Mouse (Mus musculus) embryonic facial prominence, embryonic 15.5 days (tissue): ENCODE data around the gene Mid1. TPM values are rescaled to one million over a fixed set of nuclear protein-coding genes. Genes with fewer than 3 reads are reported as not detected.
"Not testable (repeated sequence)": the region's sequence is repeated elsewhere in the genome, so short reads cannot be mapped to it uniquely, and the experiment has no call there.

ENCODE experiments used
- ATAC-seq: fragments of 200-750 bp; cut with Nextera tagmentation; 2 replicates; pipeline ENCODE4 v1.8.0; 2017; ENCODE audit warnings: low read depth, moderate TSS enrichment; ENCODE audit not compliant: insufficient number of reproducible peaks, low FRiP score, low TSS enrichment
- H3K27ac ChIP-seq: fragments of 300-500 bp; sonication (generic); replicated peaks from 2 replicates; pipeline ENCODE4 v1.5.1; 2015; ENCODE audit warnings: mild to moderate bottlenecking, inconsistent platforms
- H3K27me3 ChIP-seq: fragments of 300-500 bp; sonication (generic); 2 replicates; pipeline ENCODE4 v1.6.1; 2015; ENCODE audit warnings: inconsistent platforms
- H3K36me3 ChIP-seq: fragments of 300-500 bp; sonication (generic); 2 replicates; pipeline ENCODE4 v1.6.1; 2015; ENCODE audit warnings: mild to moderate bottlenecking, inconsistent platforms
- H3K4me1 ChIP-seq: fragments of 300-500 bp; sonication (generic); 2 replicates; pipeline ENCODE4 v1.6.1; 2015; ENCODE audit warnings: inconsistent platforms
- H3K4me2 ChIP-seq: fragments of 300-500 bp; sonication (generic); replicated peaks from 2 replicates; pipeline ENCODE4 v1.6.1; 2015; ENCODE audit warnings: mild to moderate bottlenecking, inconsistent platforms
- H3K4me3 ChIP-seq: fragments of 300-500 bp; sonication (generic); replicated peaks from 2 replicates; pipeline ENCODE4 v1.5.1; 2015; ENCODE audit warnings: mild to moderate bottlenecking, inconsistent platforms
- H3K9ac ChIP-seq: fragments of 300-500 bp; sonication (generic); 2 replicates; pipeline ENCODE4 v1.6.1; 2015; ENCODE audit warnings: inconsistent platforms
- H3K9me3 ChIP-seq: fragments of 300-500 bp; sonication (generic); replicated peaks from 2 replicates; pipeline ENCODE4 v1.6.1; 2016; ENCODE audit warnings: inconsistent platforms
- WGBS: fragments of 180-500 bp; shearing (Covaris S2); methylation state at CpG from one replicate; pipeline ENCODE4 v1.1.7; 2015; 5-methylcytosine and 5-hydroxymethylcytosine counted together
- polyA plus RNA-seq: library from polyadenylated mRNA; unstranded; fragments of >200 nt; fragmentation: Nextera tagmentation; extraction: Ambion mirVana; gene quantifications from 2 replicates; pipeline ENCODE4 v1.2.1, GENCODE M21; 2015

Gene Mid1
- polyA plus RNA-seq, 1 experiment from 2014 or later, result 9.8 TPM

- not testable (repeated sequence) for ATAC-seq, H3K27ac ChIP-seq, H3K4me2 ChIP-seq, H3K9me3 ChIP-seq, H3K27me3 ChIP-seq, H3K36me3 ChIP-seq, H3K4me3 ChIP-seq, H3K9ac ChIP-seq, H3K4me1 ChIP-seq
- WGBS, result 27% methylated on average over 1 of the region's 1 CpGs
These were observed 318.5 kb downstream of the Mid1 start for GRCm38 (mm10) chrX:170003536-170003935.

DNA sequence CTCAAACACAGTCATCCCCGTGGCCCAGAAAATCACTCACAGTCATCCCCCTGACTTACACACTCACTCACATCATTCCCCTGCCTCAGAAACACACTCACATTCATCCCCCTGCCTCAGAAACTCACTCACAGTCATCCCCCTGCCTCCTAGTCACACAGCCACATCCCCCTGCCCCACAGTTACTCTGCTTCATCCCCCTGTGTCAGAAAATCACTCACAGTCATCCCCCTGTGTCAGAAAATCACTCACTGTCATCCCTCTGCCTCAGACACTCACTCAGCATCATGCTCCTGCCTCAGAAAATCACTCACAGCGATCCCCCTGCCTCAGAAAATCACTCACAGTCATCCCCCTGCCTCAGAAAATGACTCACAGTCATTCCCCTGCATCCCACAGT is 319.2 kb downstream of the Mid1 start:
- not testable (repeated sequence) for H3K27ac ChIP-seq, H3K36me3 ChIP-seq, H3K27me3 ChIP-seq, H3K4me3 ChIP-seq, H3K4me1 ChIP-seq, ATAC-seq, H3K9ac ChIP-seq, H3K4me2 ChIP-seq
- H3K9me3 ChIP-seq, result peaks cover 11% of the 10 kb centered on the region
- 41% methylated on average over 2 of the region's 2 CpGs for WGBS

GRCm38 (mm10) chrX:170004793-170005192 is 319.8 kb downstream of the Mid1 start:
- not testable (repeated sequence) for H3K4me2 ChIP-seq, H3K4me3 ChIP-seq, H3K4me1 ChIP-seq, H3K27me3 ChIP-seq, H3K36me3 ChIP-seq, ATAC-seq, H3K9ac ChIP-seq, H3K27ac ChIP-seq
- WGBS, result 25% methylated on average over 5 of the region's 5 CpGs
- peaks cover 16% of the 10 kb centered on the region for H3K9me3 ChIP-seq

GRCm38 (mm10) chrX:170005194-170005593 is 320.2 kb downstream of the Mid1 start:
- not testable (repeated sequence) for H3K27me3 ChIP-seq, H3K4me2 ChIP-seq, H3K27ac ChIP-seq, H3K4me1 ChIP-seq, H3K36me3 ChIP-seq, H3K9ac ChIP-seq, ATAC-seq, H3K4me3 ChIP-seq
- 19% methylated on average over 13 of the region's 13 CpGs for WGBS
- H3K9me3 ChIP-seq, result peaks cover 17% of the 10 kb centered on the region

- whole genome bisulfite sequencing, result 47% methylated on average over 1 of the region's 1 CpGs
- H3K4me2 ChIP-seq, H3K9ac ChIP-seq, H3K27ac ChIP-seq, H3K4me3 ChIP-seq, H3K36me3 ChIP-seq, H3K27me3 ChIP-seq, ATAC-seq, H3K4me1 ChIP-seq: not testable (repeated sequence)
- H3K9me3 ChIP-seq, result peaks cover 19% of the 10 kb centered on the region
These were observed 320.8 kb downstream of the Mid1 start for GRCm38 (mm10) chrX:170005695-170006297.

DNA sequence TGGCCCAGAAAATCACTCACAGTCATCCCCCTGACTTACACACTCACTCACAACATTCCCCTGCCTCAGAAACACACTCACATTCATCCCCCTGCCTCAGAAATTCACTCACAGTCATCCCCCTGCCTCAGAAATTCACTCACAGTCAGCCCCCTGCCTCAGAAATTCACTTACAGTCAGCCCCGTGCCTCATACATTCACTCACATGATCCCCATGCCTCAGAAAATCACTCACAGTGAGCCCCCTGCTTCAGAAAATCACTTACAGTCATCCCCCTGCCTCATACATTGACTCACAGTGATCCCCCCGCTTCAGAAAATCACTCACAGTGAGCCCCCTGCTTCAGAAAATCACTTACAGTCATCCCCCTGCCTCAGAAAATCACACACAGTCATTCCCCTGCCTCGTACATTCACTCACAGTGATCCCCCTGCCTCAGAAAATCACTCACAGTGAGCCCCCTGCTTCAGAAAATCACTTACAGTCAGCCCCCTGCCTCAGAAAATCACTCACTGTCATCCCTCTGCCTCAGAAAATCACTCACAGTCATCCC is 321.8 kb downstream of the Mid1 start:
- not testable (repeated sequence) for H3K27ac ChIP-seq, H3K27me3 ChIP-seq, H3K4me2 ChIP-seq, ATAC-seq, H3K36me3 ChIP-seq, H3K9ac ChIP-seq, H3K4me3 ChIP-seq, H3K4me1 ChIP-seq
- H3K9me3 ChIP-seq, result peaks cover 22% of the 10 kb centered on the region
- 45% methylated on average over 3 of the region's 3 CpGs for WGBS

- not testable (repeated sequence) for H3K4me1 ChIP-seq, H3K9ac ChIP-seq, H3K36me3 ChIP-seq, H3K27me3 ChIP-seq, H3K4me3 ChIP-seq, H3K27ac ChIP-seq, ATAC-seq, H3K4me2 ChIP-seq
- 46% methylated on average over 2 of the region's 2 CpGs for WGBS
- H3K9me3 ChIP-seq, result peaks cover 22% of the 10 kb centered on the region
These were observed 322.6 kb downstream of the Mid1 start for GRCm38 (mm10) chrX:170007375-170008178.

DNA sequence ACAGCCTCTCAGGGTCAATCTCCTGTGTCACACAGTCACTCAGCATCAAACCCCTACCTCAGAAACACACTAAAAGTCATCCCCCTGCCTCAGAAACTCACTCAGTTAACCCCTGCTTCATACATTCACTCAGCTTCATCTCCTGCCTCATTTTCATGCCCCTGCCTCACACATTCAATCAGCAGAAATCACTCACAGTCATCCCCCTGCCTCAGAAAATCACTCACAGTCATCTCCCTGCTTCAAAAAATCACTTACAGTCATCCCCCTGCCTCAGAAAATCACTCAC is 323.1 kb downstream of the Mid1 start:
- H3K27me3 ChIP-seq, H3K27ac ChIP-seq, H3K9ac ChIP-seq, H3K4me1 ChIP-seq, ATAC-seq, H3K36me3 ChIP-seq, H3K4me2 ChIP-seq, H3K4me3 ChIP-seq: not testable (repeated sequence)
- H3K9me3 ChIP-seq, result peaks cover 22% of the 10 kb centered on the region

GRCm38 (mm10) chrX:170008584-170008983 is 323.6 kb downstream of the Mid1 start:
- not testable (repeated sequence) for H3K9ac ChIP-seq, H3K27me3 ChIP-seq, ATAC-seq, H3K4me3 ChIP-seq, H3K27ac ChIP-seq, H3K4me2 ChIP-seq, H3K4me1 ChIP-seq, H3K36me3 ChIP-seq
- 29% methylated on average over 3 of the region's 3 CpGs for WGBS
- H3K9me3 ChIP-seq, result peaks cover 22% of the 10 kb centered on the region

DNA sequence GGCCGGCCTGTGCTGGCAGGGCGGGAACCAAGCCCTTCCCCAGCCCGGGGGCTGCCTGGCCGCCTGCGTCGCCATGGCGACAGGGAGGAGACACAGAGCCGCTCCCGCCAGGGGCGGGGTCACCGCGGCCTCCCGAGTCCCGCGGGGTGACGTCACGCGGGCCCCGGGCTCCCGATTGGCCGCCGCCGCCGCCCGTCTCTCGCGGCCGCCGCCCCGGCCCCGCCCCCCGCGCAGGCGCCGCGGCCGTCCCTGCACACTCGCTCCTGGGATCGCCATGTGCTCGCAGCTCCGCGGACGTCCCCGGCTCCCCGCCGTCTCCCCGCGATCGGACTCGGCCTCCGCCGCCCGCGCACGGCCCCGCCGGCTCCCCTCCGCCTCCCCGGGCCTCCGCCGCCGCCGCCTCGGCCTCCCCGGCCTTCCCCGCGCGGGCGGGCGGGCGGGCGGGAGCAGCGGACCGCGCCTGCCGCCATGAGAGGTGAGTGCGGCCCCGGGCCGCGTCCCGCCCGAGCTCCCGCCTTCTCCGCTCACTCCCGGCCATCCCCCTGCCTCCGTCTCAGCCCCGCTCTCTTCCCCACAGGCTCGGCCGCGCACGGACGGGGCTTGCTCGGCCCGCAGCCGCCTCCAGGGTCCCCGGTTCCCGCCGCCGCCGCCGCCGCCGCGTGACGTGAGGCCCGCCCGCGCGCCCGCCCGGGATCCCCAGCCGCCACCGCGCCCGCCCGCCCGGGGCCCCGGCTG is 324.2 kb downstream of the Mid1 start, which contains the start of gene Gm21887:
Gene Gm21887, plus strand, starts transcription at position 644 of the 735 bp plus-strand sequence.
- Histone ChIP-seq H3K27ac (peak within 1 kb of the TSS; percentile 69), H3K4me2 (0 out of 2 replicates have a peak within 1 kb of the TSS, but pooled peaks have one; percentile 0), H3K4me3 (peak within 1 kb of the TSS; percentile 48), H3K9ac (peak within 1 kb of the TSS; percentile 44), H3K9me3 (peaks cover 22% of the 10 kb centered on the region)
- 63% methylated on average over 117 of the region's 118 CpGs for WGBS
- not testable (repeated sequence) for H3K27me3 ChIP-seq, H3K36me3 ChIP-seq, H3K4me1 ChIP-seq
- ATAC-seq, result peak; percentile 87

DNA sequence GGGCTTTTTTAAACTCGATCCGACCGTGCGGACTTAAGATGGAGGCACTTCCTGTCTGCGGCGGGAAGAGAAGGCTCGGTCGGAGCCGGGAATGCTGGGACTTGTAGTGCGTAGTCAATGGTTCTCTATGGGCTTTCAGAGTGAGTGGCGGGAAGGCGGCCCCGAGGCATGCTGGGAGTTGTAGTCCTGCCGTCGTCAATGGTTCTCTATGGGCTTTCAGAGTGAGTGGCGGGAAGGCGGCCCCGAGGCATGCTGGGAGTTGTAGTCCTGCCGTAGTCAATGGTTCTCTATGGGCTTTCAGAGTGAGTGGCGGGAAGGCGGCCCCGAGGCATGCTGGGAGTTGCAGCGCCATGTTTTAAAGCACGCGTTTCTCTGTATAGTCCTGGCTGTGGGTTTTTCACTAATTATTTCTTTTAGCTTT is 324.8 kb downstream of the Mid1 start:
- whole genome bisulfite sequencing, result 52% methylated on average over 25 of the region's 25 CpGs
- peak overlapping the region; percentile 44 for H3K9ac ChIP-seq
- not testable (repeated sequence) for H3K27me3 ChIP-seq, H3K36me3 ChIP-seq, H3K4me1 ChIP-seq, H3K4me2 ChIP-seq
- H3K9me3 ChIP-seq, result peaks cover 22% of the 10 kb centered on the region
- peak overlapping the region; percentile 69 for H3K27ac ChIP-seq
- H3K4me3 ChIP-seq, result peak overlapping the region; percentile 48
- ATAC-seq, result peak; percentile 97
